Mouse (Mus musculus) liver, embryonic 14.5 days (tissue): Measurements from ENCODE around the gene Pif1.

Source experiments
- CTCF ChIP-seq: IDR thresholded peaks from 2 replicates; pipeline ENCODE4 v1.5.1; 2016; ENCODE audit warnings: antibody characterized with exemption, low read depth, control low read depth
- EP300 ChIP-seq: IDR thresholded peaks from 2 replicates; pipeline ENCODE4 v1.6.1; 2016; ENCODE audit warnings: antibody characterized with exemption, low read depth

DNA sequence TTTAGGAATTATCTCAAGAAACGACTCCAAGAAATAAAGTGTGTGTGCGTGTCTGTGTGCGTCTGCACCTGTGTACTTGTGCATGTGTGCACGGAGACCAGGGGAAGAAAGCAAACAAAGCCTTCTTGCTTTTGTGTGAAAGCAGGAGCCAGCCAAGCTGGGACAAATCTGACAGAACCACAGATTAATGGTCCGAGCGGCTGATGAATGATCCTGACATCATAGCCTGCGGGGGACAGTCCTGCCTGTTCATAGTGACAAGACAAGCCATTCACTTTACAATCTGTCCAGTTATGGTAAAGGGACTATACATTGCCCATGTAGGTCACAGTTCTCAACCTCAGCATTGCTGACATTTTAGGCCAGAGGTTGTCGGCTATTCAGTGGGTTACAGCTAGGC, 38.6 kb upstream of the Pif1 start:
- TF ChIP-seq CTCF: no peak
- no peak for TF ChIP-seq EP300
